Mouse (Mus musculus) A20 (cell line): ENCODE results near the gene Camk1d.

Experiments
- DNase-seq: peaks from one replicate; pipeline ENCODE4 v3.0.0-alpha.2; 2011; ENCODE audit warnings: low read depth, low spot score

The Camk1d gene

DNA sequence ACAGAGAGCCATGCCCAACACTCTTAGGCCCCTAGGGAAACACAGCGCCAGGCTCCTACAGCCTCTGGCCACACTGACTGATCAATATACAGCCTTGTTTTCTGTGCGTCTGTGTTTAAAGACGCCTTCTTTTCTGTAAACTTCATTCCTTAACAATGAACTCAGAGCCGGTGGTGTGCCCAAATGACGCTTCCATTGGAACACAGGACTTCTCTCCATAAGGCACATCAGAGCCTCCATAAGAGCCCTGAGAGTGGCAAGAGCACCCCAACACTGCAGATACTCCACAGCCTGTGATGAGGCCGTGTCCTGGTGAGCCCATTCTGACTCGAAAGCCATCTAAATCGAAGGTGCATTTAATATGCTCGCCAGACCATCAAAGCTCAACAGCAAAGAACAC lies 50.8 kb downstream of the Camk1d start:
- no peak for DNase-seq

DNA sequence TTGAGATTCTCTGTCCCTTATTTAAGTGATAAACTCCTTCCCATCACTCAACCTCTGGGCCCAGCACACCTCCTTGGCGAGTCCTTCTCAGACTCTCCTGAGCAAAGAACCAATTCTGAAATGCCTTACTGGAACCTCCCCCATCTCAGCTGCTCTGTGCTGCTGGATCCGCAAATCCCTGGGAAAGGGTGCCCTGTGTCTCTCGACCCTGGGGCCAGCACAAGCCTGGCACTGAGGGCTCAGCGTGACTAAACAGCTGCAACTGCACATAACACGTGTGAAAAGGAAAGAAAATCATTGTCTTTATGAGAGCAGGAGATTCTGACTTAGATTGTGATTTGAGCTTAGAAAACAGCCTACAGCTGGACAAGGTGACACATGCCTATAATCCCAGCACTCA lies 52.4 kb downstream of the Camk1d start:
- DNase-seq, result no peak

DNA sequence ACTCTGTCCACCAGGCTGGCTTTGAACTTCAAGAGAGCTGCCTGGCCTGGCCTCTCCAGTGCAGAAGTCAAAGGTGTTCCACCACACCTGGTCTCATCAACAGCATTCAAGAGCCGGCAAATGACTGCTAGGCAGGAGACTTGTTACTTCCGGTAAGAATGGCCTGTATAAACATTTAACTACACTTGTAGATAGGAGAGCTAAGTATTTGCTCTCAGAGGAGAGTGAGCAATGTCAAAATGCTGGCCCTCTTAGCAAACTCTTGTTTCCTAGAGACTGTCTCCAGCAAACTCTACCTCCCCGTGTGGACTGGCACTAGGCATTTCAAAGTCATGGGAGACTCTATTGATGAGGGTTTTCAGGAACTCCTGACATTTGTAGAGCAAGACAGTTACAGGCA lies 56.3 kb downstream of the Camk1d start:
- DNase-seq, result no peak

DNA sequence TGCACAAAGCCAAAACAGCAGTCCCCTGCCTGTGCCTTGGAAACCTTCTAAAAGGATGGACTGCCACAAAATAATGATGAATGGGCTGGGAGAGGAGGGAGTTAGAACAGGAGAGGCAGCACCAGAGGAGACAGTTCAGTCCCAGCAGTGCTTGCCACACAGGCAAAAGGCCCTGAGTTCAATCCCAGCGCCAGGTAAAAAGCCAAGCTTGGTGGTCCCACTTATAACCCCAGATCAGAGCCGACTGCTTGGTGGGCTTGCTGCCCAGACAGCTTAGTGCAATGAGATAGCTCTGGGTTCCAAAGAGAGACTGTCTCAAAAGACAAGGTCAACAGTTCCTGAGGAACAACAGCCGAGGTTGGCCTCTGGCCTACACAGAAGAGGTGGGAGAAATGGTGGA lies 58.0 kb downstream of the Camk1d start:
- DNase-seq, result no peak

DNA sequence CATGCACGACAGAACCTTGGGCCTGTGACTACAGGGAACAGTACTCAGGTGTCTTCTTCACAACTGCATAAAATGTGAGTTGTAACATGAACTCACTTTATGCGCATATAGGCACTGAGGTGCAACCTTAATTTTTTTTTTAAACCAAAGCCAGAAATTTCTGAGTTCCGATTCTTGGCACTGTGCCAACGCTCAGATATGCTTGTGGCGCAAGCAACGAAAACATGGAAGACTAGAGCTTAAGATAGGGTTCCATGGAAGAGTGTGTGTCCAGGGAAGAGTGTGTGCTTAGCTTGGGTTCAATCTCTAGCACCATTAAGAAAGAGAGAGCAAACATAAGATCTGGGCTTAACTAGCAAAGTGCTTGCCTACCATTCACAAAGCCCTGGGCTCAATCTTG lies 62.2 kb downstream of the Camk1d start:
- DNase-seq, result no peak

DNA sequence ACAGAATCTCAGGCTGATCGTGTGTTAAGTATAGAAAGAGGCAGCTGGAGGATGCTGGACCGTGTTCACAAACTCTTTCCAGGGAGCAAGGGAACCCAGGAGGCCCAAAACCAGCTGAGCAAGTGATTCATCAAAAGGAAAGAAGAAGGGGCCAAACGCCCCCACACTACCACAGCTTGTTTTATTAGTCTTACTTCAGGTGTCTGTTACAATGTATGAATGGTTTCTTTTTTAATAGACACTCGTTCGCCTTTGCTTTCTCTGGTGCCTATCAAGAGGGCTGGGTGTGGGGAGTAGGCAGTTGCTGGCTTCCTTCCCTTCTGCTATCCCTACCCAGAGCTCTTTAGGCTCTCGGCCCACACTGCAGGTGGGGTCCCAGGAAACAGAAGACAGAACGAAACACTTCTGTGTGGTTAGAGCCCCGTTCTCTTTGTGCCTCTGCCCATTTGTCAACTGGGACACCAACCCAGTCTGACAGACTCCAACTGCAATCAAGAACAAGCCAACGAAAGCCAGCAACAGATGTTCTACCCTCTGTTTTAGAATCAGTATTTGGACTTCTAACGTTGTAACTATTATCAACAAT lies 62.9 kb downstream of the Camk1d start:
- peak; percentile 52 for DNase-seq

DNA sequence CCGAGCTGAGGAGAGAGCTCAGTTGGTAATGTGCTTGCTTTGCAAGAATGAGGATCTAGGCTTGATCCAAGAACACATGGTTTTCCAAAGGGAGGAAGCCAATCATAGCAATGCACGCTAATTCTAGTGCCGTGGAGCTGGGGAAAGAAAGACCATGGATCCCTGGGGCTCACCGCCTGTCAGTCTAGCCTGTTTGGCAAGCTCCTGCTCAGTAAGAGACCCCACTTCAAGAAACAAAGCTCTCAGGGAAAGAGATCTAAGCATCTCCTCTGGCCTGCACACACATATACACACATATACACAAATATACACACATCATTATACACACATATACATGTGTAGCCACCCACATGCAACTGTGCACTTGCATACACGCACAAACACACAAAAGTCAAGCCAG lies 65.1 kb downstream of the Camk1d start:
- no peak for DNase-seq

DNA sequence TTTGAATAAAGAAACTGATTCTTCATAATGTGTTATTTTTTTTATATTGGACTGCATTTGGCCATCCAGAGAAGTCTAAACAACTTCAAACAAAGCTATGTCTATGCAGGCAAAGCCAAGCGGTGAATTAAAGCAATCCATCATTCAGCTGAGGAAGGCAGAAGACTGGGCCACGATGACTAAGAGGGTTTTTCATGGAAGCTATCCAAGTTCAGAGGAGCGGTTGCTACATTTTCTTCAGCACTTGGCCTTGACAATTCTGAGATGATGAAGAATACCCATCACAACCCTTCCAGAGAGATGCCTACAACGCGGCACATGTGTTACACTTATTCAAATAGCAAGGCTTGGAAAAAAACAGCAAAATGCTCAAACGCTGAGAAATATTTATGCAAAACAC lies 65.6 kb downstream of the Camk1d start:
- DNase-seq, result no peak

DNA sequence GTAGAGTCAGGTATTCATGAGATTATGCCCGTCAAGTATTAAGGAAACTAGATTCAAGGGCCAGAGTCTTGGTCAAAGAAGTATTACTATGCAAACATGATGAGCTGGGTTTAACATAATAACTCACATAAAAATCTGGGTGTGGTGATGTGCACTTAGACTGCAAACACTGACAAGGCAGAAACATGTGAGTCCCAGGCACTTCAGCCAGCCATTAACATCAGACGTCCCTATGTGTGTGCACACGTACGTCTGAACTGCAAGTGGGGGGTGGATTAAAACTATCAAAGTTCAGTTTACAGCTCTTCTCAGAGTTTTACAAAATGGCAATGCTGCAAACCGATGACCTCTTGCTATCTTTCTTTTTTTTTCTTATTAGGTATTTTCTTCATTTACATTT lies 68.0 kb downstream of the Camk1d start:
- no peak for DNase-seq

DNA sequence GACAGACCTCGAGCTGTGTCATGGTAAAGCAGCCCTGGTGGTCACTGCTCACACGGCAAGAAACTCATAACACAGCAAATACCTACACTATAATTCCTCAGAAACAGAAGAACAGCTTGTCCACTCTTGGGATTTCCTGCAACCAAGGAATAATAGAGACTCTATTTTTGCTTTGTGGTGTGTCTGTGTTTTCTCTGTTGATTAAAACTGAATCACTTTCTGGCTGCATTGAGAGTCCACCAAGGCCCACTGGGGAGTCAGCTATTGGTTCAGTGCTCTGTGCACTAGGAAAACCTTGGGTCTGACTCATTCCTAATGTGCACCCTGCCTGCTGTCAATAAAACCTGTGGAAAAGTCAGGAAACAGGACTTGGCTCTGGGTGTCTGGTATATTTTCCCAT lies 68.7 kb downstream of the Camk1d start:
- no peak for DNase-seq

DNA sequence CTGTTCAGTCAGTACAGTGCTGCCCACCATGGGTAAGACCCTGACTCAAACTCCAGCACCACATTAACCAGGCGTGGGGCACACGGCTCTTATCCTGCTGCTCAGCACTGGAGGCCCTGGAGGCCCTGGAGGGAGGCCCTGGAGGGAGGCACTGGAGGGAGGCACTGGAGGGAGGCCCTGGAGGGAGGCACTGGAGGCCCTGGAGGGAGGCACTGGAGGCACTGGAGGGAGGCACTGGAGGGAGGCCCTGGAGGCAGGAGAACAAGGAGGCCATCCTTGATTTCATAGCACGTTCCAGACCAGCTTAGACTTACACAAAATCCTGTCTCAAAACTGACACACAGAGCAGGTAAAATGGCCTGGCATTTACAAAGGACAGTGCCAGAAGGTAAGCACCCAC lies 70.4 kb downstream of the Camk1d start:
- DNase-seq, result no peak

DNA sequence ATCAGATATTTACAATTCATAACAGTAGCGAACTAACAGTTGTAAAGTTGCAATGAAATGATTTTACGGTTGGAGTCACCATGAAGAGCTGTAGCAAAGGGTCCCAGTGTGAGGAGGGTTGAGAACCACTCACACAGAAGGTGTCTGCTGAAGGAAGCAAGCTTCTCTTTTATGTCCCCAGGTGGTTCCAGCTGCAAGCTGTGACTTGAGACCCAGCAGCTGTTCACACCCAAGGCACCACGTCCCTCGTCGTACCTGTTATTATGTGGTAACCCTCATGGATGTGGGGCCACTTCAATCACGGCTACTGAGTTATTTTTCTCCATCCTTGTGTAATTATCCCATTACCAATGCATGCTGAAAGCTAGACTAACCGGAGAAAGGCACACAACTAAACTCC lies 71.1 kb downstream of the Camk1d start:
- DNase-seq, result peak; percentile 29

DNA sequence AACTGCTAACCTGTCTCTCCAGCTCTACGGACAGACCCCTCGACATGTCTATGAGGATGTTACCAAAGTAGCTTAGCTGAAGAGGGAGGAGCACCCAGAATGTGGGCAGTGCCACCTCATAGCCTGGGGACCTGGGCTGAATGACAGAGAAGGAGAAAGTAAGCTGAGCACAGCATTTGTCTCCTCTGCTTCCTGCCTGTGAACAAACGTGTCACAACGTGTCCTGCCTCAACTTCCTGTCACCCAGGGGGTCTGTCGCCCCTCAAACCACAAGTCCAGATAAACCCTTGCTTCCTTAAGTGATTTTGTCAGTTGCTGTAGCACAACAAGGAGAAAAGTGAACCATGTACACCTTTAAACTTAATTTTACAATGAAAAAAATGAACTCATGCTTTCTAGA lies 71.7 kb downstream of the Camk1d start:
- peak; percentile 28 for DNase-seq

DNA sequence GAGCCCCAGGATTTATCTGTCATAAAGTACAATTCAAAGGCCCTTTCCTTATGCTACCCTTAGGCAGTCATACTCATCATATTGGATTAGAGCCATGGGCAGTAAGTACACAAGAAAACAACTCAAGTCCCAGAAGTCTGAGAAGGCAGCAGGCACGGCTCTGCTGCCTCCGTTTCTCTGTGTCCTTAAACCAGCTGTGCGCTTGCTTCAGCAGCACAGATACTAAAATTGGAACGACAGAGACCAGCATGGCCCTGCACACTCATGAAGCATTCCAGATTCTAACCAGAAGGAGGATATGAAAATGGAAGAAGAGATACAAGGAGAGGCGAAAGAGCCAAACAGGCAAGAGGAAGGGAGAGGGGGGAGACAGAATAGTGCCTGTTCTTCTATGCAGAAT lies 72.6 kb downstream of the Camk1d start:
- no peak for DNase-seq

DNA sequence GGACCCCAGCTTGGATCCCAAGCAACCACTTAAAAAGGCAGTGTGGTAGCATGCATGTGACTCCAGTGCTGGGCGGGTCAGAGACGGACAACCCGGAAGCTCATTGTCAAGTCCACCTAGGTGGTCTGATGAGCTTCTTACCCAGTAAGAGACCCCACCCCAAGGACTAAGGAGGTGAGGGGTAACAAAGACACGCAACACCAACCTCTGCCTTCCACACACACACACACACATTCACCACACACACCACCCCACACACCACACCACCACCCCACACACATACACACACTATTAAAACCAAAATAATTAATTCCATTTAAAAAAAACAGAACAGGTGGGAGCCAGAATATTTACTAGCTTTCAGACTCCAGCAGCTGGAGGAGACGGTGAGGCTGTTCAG lies 73.7 kb downstream of the Camk1d start:
- no peak for DNase-seq

DNA sequence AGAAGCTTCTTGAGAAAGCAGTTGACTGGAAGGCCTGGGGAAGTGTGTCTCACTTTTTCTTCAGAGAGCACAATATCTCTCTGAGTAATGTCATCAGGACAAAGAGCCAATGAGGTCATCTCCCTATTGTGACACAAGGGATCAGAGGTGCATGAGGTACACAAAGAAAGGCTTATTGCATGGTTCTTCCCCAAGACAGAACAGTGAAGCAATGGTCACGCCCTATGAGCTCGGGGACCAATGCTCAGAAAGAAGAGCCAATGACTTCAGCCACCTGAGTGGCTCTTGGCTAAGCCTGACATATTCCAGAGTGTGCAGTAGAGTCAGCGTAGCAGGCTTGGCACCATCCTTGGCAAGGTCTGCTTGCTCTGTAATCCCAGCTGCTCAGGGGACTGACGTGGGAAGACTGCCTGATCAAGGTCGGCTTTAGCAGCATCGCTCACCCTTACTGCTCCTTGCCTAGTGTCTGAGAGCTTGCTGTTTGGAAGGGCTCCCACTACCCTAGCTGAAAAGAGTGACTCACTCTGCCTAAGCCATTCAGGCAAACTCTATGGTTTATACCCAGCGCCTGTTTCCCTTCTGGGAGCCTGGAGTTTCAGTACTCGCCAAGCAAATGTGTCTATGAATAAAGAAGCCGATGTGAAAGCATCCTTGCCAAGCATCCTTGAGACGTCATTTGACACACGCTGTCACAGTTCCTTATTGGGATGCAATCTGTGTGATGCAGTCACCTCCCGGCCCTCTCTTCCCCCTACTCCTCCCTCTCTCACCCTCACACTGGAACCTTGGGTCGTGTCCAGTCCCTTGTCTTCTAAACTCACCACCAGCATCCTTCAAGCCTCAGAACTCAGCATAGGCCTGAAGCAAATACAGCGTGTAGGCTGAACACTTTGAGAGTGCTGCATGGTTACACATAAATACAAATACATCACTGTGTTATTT lies 77.2 kb downstream of the Camk1d start:
- DNase-seq, result no peak

DNA sequence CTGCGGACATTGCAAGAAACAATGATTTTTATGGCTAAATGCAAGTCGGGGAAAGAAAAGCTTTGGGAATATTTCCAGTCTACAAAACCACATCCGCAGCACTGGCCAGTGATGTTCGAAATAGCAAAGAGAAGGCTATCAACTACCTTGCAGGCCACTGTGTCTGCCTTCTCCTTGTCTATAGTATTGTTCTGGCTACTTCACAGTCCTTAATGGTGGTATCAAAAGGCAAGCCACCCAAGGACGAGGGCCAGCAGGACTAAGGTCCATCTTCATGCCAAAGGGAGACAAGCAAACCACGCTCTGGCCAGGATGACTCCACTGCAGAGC lies 82.0 kb downstream of the Camk1d start:
- DNase-seq, result no peak

DNA sequence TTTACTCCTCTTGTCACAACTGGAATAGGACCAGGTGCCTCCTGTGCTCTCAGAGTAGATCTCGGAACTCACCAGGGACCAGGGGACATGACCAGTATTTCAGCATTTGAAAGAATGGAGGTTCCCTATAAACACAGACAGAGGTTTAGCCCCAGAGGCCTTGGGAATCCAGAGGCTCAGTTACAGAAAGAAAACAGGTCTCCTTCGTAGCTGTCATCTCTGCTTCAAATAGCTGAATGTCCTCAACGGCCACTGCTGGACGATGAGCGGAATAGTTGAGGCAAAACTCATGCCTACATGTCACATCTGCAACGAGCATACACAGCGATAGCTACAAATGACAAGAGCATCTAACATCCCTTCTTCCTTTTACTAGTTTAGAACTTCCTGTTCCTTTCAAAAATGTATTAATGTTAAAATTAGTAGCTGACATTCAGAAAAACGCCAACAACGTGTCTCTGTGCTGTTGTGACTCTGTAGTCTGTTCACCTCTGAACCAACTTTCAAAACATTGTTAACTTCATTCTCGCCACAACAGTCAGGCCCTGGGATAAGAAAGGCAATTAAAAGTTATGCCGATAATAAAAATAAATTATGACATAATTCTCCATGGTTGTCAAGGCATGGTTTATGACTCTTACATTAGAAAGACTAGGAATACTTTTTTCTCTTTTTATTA lies 82.5 kb downstream of the Camk1d start:
- no peak for DNase-seq

DNA sequence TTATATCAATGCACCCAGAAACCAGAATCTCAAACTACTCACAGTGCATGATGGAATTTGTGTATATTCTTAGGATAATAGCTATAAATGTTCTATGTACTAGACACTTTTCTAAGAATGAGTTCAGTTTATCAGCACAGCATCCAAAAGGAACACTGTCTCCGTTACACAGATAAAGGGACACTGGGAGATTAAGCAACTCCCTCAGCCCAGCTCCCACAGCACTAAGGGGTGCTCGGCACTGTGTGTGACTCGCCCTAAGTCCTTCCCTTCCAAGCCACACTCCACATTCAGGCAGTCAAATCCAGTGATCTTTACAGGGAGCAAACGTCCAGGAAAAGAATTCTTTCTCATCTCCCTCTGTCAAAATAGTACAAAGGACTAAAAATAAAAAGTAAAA lies 83.6 kb downstream of the Camk1d start:
- DNase-seq, result no peak

DNA sequence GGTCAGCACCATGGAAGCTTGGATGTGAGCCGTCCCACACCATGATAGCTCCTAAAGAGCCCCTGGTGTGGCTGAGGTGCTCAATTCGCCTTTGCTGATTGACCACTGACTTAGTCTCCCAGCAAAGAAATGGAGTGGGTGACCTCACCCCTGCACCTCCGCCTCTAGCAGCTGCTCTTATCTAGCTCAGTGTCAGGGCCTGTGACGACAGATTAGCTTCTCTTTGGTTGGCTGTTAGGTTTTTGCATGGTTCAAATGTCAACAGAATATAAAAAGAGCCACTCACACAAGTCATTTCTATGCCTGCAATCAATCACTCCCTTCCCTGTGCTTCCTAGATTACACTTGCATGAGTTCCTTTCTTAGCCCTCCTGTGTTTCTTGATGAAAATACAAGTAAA lies 89.9 kb downstream of the Camk1d start:
- DNase-seq, result no peak

DNA sequence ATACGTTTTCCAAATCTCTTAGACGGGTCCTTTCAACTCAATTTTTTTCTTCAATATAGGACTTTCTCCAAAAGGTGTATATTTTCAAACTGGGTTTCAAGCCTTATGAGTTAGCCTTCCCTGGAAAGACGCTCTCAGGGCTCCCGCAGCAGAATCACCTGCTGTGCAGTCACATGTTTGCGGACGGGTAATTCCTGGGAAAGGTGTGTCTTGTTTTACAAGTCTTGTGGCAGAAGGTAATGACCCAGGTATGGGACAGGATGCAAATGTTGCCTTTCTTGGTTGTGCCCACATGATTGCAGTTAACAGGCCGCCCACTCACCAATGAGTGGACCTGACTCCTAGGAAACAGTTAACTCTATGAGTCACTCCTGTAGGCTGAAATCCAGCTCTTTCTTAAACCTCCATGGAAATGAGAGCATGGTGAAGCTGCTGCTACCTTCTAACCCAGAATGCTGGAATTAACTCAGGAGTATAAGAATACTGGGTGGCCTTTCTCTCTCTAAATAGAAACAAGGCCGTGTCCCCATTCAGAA lies 95.9 kb downstream of the Camk1d start:
- DNase-seq, result no peak

DNA sequence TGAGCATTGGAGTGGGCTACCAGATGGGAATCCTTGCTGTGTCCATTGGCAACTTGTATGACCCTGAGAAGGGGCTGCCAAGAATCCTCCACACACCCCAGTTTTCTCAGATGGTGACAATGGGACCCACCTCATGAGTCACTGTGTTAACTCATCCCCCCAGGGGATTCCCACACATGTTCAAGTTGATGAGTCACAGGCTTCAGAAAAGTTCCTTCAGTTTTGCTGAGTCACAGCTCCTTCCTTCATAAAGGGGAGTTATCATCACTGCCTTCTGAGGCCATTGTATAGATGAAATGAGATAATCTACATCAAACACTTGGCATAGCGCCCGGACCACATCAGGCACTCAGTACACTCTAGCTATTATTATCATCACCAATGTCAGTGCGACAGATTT lies 99.4 kb downstream of the Camk1d start:
- peak; percentile 67 for DNase-seq

DNA sequence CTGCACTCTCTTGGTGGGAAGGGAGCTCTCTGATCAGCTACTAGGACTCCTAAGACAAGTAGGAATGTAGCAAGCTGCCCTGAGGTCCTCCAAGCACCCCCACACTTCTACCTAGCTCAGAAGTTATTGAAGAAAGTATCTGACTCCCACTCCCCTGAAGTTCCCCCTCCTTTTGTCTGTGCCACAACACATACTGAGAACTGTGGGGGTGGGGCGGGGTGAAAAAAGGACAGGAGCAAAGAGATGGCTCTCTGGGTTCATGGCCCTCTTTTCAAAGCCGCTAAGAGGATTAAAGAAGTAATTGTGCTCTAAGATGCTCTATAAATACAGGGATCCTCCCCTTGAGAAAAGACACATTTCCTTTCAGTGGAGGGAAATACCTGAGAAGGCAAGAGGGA lies 100.0 kb downstream of the Camk1d start:
- DNase-seq, result peak; percentile 55
